Mouse (Mus musculus): Measurements from ENCODE around the gene Olfr584.

DNA sequence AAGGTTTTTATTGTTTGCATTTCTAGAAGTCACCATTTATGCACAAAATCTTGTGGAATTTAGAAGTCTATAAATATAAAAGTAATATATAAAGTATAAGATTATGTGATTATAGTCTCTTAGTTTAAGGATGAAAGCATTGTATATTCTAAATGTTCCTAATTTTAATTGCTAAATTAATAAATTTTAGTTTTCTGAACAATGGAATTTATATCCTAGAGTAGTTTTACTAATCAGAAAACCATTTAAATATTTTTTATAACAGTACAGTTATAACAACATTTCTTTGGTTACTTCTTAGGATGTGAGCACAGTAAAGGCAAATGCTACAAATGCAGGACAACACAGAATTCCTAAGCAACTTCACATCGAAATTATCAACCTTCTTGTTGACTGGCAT, 15.7 kb downstream of the Olfr584 start, which contains the start of gene Olfr585:
- TF ChIP-seq POLR2AphosphoS2 (IDR thresholded peaks at IDR 0.05; ENCODE audit: insufficient read length, low read depth) (no peak), POLR2A (IDR thresholded peaks at IDR 0.05; ENCODE audit: insufficient read length, low read depth) (no peak), CEBPB (IDR thresholded peaks at IDR 0.05; ENCODE audit: insufficient read depth, poor library complexity, severe bottlenecking) (no peak), TCF12 (IDR thresholded peaks at IDR 0.05; ENCODE audit: insufficient read depth, poor library complexity, severe bottlenecking) (no peak), MAX (IDR thresholded peaks at IDR 0.05; ENCODE audit: low read depth) (no peak), MYOG (IDR thresholded peaks at IDR 0.05; ENCODE audit: control insufficient read depth in 1 of 3, insufficient read depth in 1 of 3, insufficient read length in 2 of 3, low read depth in 2 of 3) (no peak), USF1 (IDR thresholded peaks at IDR 0.05; ENCODE audit: low read depth) (no peak), E2F4 (IDR thresholded peaks at IDR 0.05; ENCODE audit: insufficient read depth) (no peak)

All from myocyte (in vitro differentiated cells).